Mouse (Mus musculus): Measurements from ENCODE around the gene 2310057N15Rik.
"Not testable (repeated sequence)": the region's sequence is repeated elsewhere in the genome, so short reads cannot be mapped to it uniquely, and the experiment has no call there.

2310057N15Rik gene

GRCm38 (mm10) chr16:88774106-88774505 lies at the start of gene 2310057N15Rik:
2310057N15Rik (minus strand) TSS chr16:88774206.
- no peak for DNase-seq

- no peak for DNase-seq
Observed at GRCm38 (mm10) chr16:88823736-88824135, 49.7 kb upstream of the 2310057N15Rik start.

- DNase-seq, result no peak
Observed at GRCm38 (mm10) chr16:88820066-88820465, 46.1 kb upstream of the 2310057N15Rik start, which contains the start of gene Krtap15. Krtap15 (plus strand) TSS chr16:88820215.

DNA sequence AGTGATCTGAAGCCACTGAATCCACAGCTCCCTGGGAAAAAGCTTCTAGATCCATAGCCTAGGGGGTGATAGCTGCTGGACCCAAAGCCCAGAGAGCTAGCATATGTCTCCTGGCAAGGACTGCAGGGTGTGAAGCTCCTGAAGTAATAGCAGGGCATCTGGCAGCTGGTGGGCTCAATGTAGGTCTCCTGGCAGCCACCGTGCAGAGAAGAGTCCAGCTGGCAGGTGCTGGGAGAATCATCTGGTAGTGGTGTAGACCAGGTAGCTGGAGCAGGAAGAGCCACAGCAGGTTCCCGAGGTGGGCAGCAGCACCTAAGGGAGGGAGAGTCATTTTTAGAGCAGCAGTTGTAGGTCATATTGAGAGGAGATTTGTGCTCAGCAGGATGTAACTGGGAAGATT lies 37.8 kb upstream of the 2310057N15Rik start, which contains the start of gene Gm20741:
TSS of gene Gm20741 (minus strand) at position 394 of the 400 bp plus-strand sequence.
- DNase-seq, result no peak

- DNase-seq, result no peak
Observed at GRCm38 (mm10) chr16:88786786-88787185, 12.8 kb upstream of the 2310057N15Rik start.

DNA sequence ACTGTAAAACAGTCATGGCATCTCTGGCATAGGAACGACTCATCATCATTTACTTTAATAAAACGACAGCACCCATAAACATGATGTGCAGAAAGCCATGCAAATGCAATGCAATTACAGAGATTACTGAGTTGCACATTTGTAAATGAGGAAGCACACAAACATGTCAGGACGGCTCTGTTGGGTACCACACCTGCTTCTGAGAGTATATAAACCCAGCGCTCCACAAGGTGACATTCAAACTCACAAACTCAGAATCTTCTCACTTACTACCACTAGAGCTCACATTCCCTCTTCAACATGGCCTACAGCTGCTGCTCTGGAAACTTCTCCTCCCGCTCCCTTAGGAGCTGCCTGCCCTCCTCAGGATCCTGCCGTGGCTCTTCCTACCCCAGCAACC lies 3.6 kb upstream of the 2310057N15Rik start, which contains the start of gene Gm5965:
TSS of gene Gm5965 (plus strand) at position 301 of the 400 bp plus-strand sequence.
- DNase-seq, result no peak

DNA sequence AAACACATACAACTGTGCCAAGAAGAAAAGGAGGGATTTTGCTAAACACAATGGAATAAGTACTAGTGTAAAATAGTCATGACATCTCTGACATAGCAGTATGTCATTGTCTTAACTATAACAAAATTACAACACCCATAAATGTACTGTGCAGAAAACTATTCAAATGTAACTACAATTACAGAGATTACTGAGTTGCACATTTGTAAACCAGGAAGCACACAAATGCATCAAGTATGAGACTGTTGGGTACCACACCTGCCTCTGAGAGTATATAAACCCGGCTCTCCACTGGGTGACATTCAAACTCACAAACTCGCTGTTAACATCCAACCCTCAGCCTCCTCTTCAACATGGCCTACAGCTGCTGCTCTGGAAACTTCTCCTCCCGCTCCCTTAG lies 15.5 kb downstream of the 2310057N15Rik start, which contains the start of gene 2310034C09Rik:
TSS of gene 2310034C09Rik (plus strand) at position 301 of the 400 bp plus-strand sequence.
- not testable (repeated sequence) for DNase-seq

GRCm38 (mm10) chr16:88751535-88751934 lies 22.5 kb downstream of the 2310057N15Rik start, which contains the start of gene Krtap13:
Krtap13 (minus strand) TSS chr16:88751635.
- DNase-seq, result not testable (repeated sequence)

- no peak for DNase-seq
Observed at GRCm38 (mm10) chr16:88747943-88748342, 26.1 kb downstream of the 2310057N15Rik start.

DNA sequence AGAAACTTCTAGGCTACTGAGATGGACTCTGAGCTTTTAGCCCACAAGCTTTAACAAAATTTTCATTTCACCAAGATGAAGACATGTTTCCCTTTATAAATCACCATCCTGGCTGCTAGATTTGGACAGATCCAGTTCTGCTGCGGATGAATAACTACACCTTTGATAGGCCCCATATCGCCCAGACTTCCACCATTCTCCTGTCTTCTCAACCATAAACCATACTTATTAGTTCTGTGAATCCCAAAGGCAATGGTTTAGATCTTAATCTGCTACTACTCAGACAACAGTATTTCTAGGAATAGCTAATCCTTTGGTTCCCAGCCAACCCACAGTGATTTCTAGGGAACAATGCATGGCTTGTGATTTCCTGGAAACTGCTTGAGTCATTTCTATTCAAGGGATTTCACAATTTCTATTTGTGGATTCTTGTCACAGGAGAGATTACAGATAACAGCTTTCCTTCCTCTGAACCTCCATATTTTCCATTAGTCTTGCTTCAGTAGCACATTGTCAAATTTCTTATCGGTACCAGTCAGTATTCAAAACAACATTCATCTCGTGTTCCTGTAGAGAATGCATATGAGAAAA lies 29.2 kb downstream of the 2310057N15Rik start:
- no peak for DNase-seq

DNA sequence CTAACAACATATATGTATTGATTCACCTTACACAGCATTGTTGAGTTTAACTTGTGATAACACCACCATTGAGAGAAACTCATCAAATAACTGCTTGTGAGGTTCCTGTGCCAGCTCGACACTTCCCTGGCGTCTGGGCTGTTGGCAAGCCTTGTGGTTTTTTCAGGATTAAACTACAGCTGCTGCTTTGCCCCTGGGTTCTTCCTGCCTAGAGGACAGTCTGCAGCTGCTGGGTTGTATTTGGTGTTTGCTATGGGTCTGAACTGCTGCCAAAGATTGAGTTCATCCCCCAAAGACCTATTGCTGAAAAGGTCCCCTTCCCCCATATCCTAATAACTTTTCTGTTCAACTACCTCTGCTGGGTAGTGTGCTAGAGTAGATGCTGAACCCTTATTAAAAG lies 38.6 kb downstream of the 2310057N15Rik start:
- no peak for DNase-seq

DNA sequence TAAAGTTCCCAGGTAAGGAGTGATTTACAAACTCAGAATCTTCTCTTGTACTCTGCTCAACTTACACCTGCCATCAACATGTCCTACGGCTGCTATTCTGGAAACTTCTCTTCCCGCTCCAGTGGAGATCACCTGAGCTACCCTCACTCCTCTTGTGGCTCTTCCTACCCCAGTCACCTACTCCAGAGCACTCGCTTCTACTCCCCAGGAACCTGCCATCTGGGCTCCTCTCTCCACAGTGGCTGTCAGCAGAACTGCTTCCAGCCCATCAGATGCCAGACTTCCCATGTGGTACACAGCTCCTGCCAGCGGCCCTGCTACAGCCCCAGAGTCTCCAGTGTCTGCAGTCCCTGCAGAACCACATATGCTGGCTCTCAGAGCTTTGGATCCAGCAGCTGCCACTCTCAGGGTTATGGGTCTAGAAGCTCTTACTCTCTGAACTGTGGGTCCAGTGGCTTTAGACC lies 45.2 kb downstream of the 2310057N15Rik start, which contains the start of gene Krtap13-1:
TSS of gene Krtap13-1 (plus strand) at position 51 of the 464 bp plus-strand sequence.
- DNase-seq, result no peak
